In genomic region chr8:69888902-69889301, GRCm38 (mm10) we compare ENCODE assay signal across 9 mouse cellular contexts. TPM values are rescaled to one million over a fixed set of nuclear protein-coding genes. Genes with fewer than 3 reads are reported as not detected.
DNase-seq lines count a peak whose midpoint lies in the region; ATAC-seq and TF ChIP-seq lines count a peak whose summit lies in the region.
"Had no signal": no experiment of that assay in that cellular context is flagged by ENCODE, and none has a peak within 500 bp of the region (broad histone marks: within the 10 kb centered on the region; RNA-seq: fewer than 3 reads in every experiment).

No protein-coding gene starts in this region.

- no peak overlapping the region for H3K27ac ChIP-seq in lung, embryonic 15.5 days
- H3K27ac ChIP-seq in limb, embryonic 11.5 days (replicated peaks; ENCODE audit: low read depth, low read length) = no peak overlapping the region
- no peak overlapping the region for H3K27ac ChIP-seq in small intestine, adult 2 months (ENCODE audit: insufficient read depth, low read depth, low read length)

- peak overlapping the region; percentile 26 for H3K4me3 ChIP-seq in lung, embryonic 15.5 days
- H3K4me3 ChIP-seq in limb, embryonic 11.5 days (ENCODE audit: low read depth, low read length) = peak overlapping the region; percentile 17; the same call in 1 of the 2 replicates
- H3K4me3 ChIP-seq in small intestine, adult 2 months (ENCODE audit: low read depth, low read length) = peak overlapping the region; percentile 38; the same call in 1 of the 2 replicates

- H3K9ac ChIP-seq in lung, embryonic 15.5 days = no peak overlapping the region
- 0 out of 2 replicates have a peak overlapping the region, but pooled peaks have one; percentile 1 for H3K9ac ChIP-seq in limb, embryonic 11.5 days (ENCODE audit: low read length)

- no peak for TF ChIP-seq POLR2A in small intestine, adult 2 months (IDR thresholded peaks at IDR 0.05; ENCODE audit: low read depth, low read length)

- no peaks in the 10 kb centered on the region for H3K9me3 ChIP-seq in lung, embryonic 15.5 days
- no peaks in the 10 kb centered on the region for H3K9me3 ChIP-seq in limb, embryonic 11.5 days (ENCODE audit: control insufficient read depth, low read length)

- H3K27me3 ChIP-seq in lung, embryonic 15.5 days = peaks cover 73% of the 10 kb centered on the region
- peaks cover 70% of the 10 kb centered on the region for H3K27me3 ChIP-seq in limb, embryonic 11.5 days (ENCODE audit: control insufficient read depth, insufficient read depth, low read length)
- H3K27me3 ChIP-seq in small intestine, adult 2 months (ENCODE audit: control insufficient read depth, insufficient read depth, low read length) = peaks cover 52% of the 10 kb centered on the region

- H3K36me3 ChIP-seq in lung, embryonic 15.5 days = 0 out of 2 replicates have a peak, but pooled peaks cover 5% of the 10 kb centered on the region
- peaks cover 2% of the 10 kb centered on the region; the same call in 1 of the 2 replicates for H3K36me3 ChIP-seq in limb, embryonic 11.5 days (ENCODE audit: control insufficient read depth, insufficient read depth, low read length)
- peaks cover 12% of the 10 kb centered on the region for H3K36me3 ChIP-seq in small intestine, adult 2 months (ENCODE audit: control insufficient read depth, insufficient read depth, low read length)

- peaks cover 30% of the 10 kb centered on the region for H3K4me1 ChIP-seq in lung, embryonic 15.5 days
- peaks cover 8% of the 10 kb centered on the region for H3K4me1 ChIP-seq in limb, embryonic 11.5 days (ENCODE audit: control insufficient read depth, insufficient read depth, low read length)
- H3K4me1 ChIP-seq in small intestine, adult 2 months (ENCODE audit: control insufficient read depth, insufficient read depth, insufficient read length, low read length) = peaks cover 12% of the 10 kb centered on the region; the same call in 1 of the 2 replicates

- DNase-seq in adrenal gland, adult 2 months = peak; percentile 24
- DNase-seq in adrenal gland, postnatal 10 days = no peak
- DNase-seq in lung, postnatal 36 days = no peak
- peak; percentile 47 for DNase-seq in limb, embryonic 11.5 days (ENCODE audit: low spot score)
- no peak for DNase-seq in cerebellum, postnatal 36 days
- DNase-seq: gastrocnemius, postnatal 10 days had no signal

- no peak for TF ChIP-seq CTCF in small intestine, adult 2 months (IDR thresholded peaks at IDR 0.05; ENCODE audit: extremely low read depth, insufficient read length, insufficient replicate concordance, low read depth, low read length)

- ATAC-seq in lung, embryonic 15.5 days (ENCODE audit: borderline replicate concordance, extremely low read depth, low FRiP score, low TSS enrichment) = no peak
- no peak for ATAC-seq in limb, embryonic 11.5 days (ENCODE audit: insufficient number of reproducible peaks, low FRiP score, low TSS enrichment, low read depth)
- no peak for ATAC-seq in erythroblast, adult 5-6 weeks (replicated peaks; ENCODE audit: low FRiP score, poor library complexity, severe bottlenecking)

- 3% methylated on average over 32 of the region's 32 CpGs for WGBS in lung, embryonic 15.5 days
- 6% methylated on average over 32 of the region's 32 CpGs for WGBS in limb, embryonic 11.5 days
- WGBS in small intestine, adult 2 months = 3% methylated on average over 32 of the region's 32 CpGs

- peak overlapping the region; percentile 52 for H3K4me2 ChIP-seq in lung, embryonic 15.5 days
- H3K4me2 ChIP-seq in limb, embryonic 11.5 days (ENCODE audit: low read depth, severe bottlenecking) = peak overlapping the region; percentile 34

RNA-seq across cellular contexts. Expression of gene Cilp2, which starts 1.4 kb away (rescaled TPM):
- under 1 TPM; 0.07 to 0.09 TPM for total RNA-seq in adrenal gland, adult 2 months (2021)
- polyA plus RNA-seq in adrenal gland, adult 2 months (2012; rRNA removed) = 0.39 and 1.1 TPM in 2 replicates
- 1 to 10 TPM in 1 of 2 experiments, under 1 TPM in 1; 0.64 to 1.5 TPM for total RNA-seq in adrenal gland, postnatal 10 days (2021)
- polyA plus RNA-seq in lung, embryonic 15.5 days (2015; fragmentation: Nextera tagmentation; extraction: Ambion mirVana) = 0.59 and 0.61 TPM in 2 replicates
- polyA plus RNA-seq in limb, embryonic 11.5 days (2014; fragmentation: Nextera tagmentation; extraction: Ambion mirVana) = 0.28 and 0.35 TPM in 2 replicates
- polyA plus RNA-seq in small intestine, adult 2 months (2012; rRNA removed) = 0.03 and 0.20 TPM in 2 replicates
- not detected in 2 replicates for total RNA-seq in erythroblast, adult 5-6 weeks (2015; ENCODE audit: low replicate concordance)
- not detected in 2 replicates for total RNA-seq in erythroblast, adult 5-6 weeks (2017; ENCODE audit: low replicate concordance)

RNA-seq across cellular contexts. Expression of gene Tssk6, which starts 13.1 kb away (rescaled TPM):
- total RNA-seq in adrenal gland, adult 2 months (2021) = under 1 TPM; 0.35 to 0.66 TPM
- polyA plus RNA-seq in adrenal gland, adult 2 months (2012; rRNA removed) = 1.3 and 2.0 TPM in 2 replicates
- total RNA-seq in adrenal gland, postnatal 10 days (2021) = under 1 TPM; 0.79 to 0.84 TPM
- polyA plus RNA-seq in lung, embryonic 15.5 days (2015; fragmentation: Nextera tagmentation; extraction: Ambion mirVana) = 2.9 and 3.7 TPM in 2 replicates
- 4.4 and 4.9 TPM in 2 replicates for polyA plus RNA-seq in limb, embryonic 11.5 days (2014; fragmentation: Nextera tagmentation; extraction: Ambion mirVana)
- 0.98 and 1.9 TPM in 2 replicates for polyA plus RNA-seq in small intestine, adult 2 months (2012; rRNA removed)
- not detected in 2 replicates for total RNA-seq in erythroblast, adult 5-6 weeks (2015; ENCODE audit: low replicate concordance)
- 0.28 and 0.94 TPM in 2 replicates for total RNA-seq in erythroblast, adult 5-6 weeks (2017; ENCODE audit: low replicate concordance)

RNA-seq across cellular contexts. Expression of gene Ndufa13, which starts 13.5 kb away (rescaled TPM):
- 100 to 1,000 TPM; 160 to 215 TPM for total RNA-seq in adrenal gland, adult 2 months (2021)
- 83.3 and 99.4 TPM in 2 replicates for polyA plus RNA-seq in adrenal gland, adult 2 months (2012; rRNA removed)
- 100 to 1,000 TPM; 237 to 261 TPM for total RNA-seq in adrenal gland, postnatal 10 days (2021)
- 162 and 177 TPM in 2 replicates for polyA plus RNA-seq in lung, embryonic 15.5 days (2015; fragmentation: Nextera tagmentation; extraction: Ambion mirVana)
- polyA plus RNA-seq in limb, embryonic 11.5 days (2014; fragmentation: Nextera tagmentation; extraction: Ambion mirVana) = 164 and 168 TPM in 2 replicates
- polyA plus RNA-seq in small intestine, adult 2 months (2012; rRNA removed) = 88.6 and 149 TPM in 2 replicates
- total RNA-seq in erythroblast, adult 5-6 weeks (2015; ENCODE audit: low replicate concordance) = 16.1 and 18.2 TPM in 2 replicates
- 27.2 and 32.9 TPM in 2 replicates for total RNA-seq in erythroblast, adult 5-6 weeks (2017; ENCODE audit: low replicate concordance)

RNA-seq across cellular contexts. Expression of gene Yjefn3, which starts 13.6 kb away (rescaled TPM):
- total RNA-seq in adrenal gland, adult 2 months (2021) = 1 to 10 TPM; 1.9 to 4.2 TPM
- polyA plus RNA-seq in adrenal gland, adult 2 months (2012; rRNA removed) = 6.6 and 10.8 TPM in 2 replicates
- total RNA-seq in adrenal gland, postnatal 10 days (2021) = 1 to 10 TPM; 5.5 TPM
- 4.0 and 5.5 TPM in 2 replicates for polyA plus RNA-seq in lung, embryonic 15.5 days (2015; fragmentation: Nextera tagmentation; extraction: Ambion mirVana)
- 2.5 and 4.3 TPM in 2 replicates for polyA plus RNA-seq in limb, embryonic 11.5 days (2014; fragmentation: Nextera tagmentation; extraction: Ambion mirVana)
- 4.6 and 4.8 TPM in 2 replicates for polyA plus RNA-seq in small intestine, adult 2 months (2012; rRNA removed)
- not detected in 2 replicates for total RNA-seq in erythroblast, adult 5-6 weeks (2015; ENCODE audit: low replicate concordance)
- total RNA-seq in erythroblast, adult 5-6 weeks (2017; ENCODE audit: low replicate concordance) = not detected in 2 replicates

RNA-seq across cellular contexts. Expression of gene Pbx4, which starts 56.6 kb away (rescaled TPM):
- total RNA-seq in adrenal gland, adult 2 months (2021) = under 1 TPM; 0.38 to 0.69 TPM
- polyA plus RNA-seq in adrenal gland, adult 2 months (2012; rRNA removed) = 5.5 and 5.8 TPM in 2 replicates
- 1 to 10 TPM; 1.2 to 1.7 TPM for total RNA-seq in adrenal gland, postnatal 10 days (2021)
- 10.1 and 11.4 TPM in 2 replicates for polyA plus RNA-seq in lung, embryonic 15.5 days (2015; fragmentation: Nextera tagmentation; extraction: Ambion mirVana)
- polyA plus RNA-seq in limb, embryonic 11.5 days (2014; fragmentation: Nextera tagmentation; extraction: Ambion mirVana) = 11.2 and 11.5 TPM in 2 replicates
- polyA plus RNA-seq in small intestine, adult 2 months (2012; rRNA removed) = 2.1 and 9.1 TPM in 2 replicates
- total RNA-seq in erythroblast, adult 5-6 weeks (2015; ENCODE audit: low replicate concordance) = 1.5 and 2.1 TPM in 2 replicates
- 2.8 TPM in 1 of 2 replicates, not detected in the other for total RNA-seq in erythroblast, adult 5-6 weeks (2017; ENCODE audit: low replicate concordance)

Comparison
In these comparisons a context has a peak if more than half of its experiments do, and no peak if none do; other contexts are left out.
1. DNase-seq: peak in adrenal gland, adult 2 months (single experiment) and limb, embryonic 11.5 days (single experiment); none in adrenal gland, postnatal 10 days (single experiment), lung, postnatal 36 days (single experiment) and cerebellum, postnatal 36 days (0 of 2).
2. Peak in every context shown above with its lines, with median percentiles within 50 percentile points of each other: H3K4me3 ChIP-seq.